Mouse (Mus musculus) C2C12 (cell line): ENCODE measurements around the gene Gng7. TPM values are rescaled to one million over a fixed set of nuclear protein-coding genes. Genes with fewer than 3 reads are reported as not detected.
A peak's percentile ranks its signal among the peaks of the same experiment; 100 is the strongest.

Experiments used
- H3K27me3 ChIP-seq: one replicate; pipeline ENCODE4 v1.6.1; 2011; ENCODE audit not compliant: control insufficient read depth, insufficient read depth, insufficient read length
- H3K36me3 ChIP-seq: one replicate; pipeline ENCODE4 v1.6.1; 2011; ENCODE audit not compliant: control insufficient read depth, insufficient read depth
- H3K4me3 ChIP-seq: one replicate; pipeline ENCODE4 v1.5.1; 2011; ENCODE audit warnings: mild to moderate bottlenecking, control low read depth; ENCODE audit not compliant: poor library complexity, insufficient read depth, severe bottlenecking
- H3K79me2 ChIP-seq: one replicate; pipeline ENCODE4 v1.6.1; 2011; ENCODE audit not compliant: control insufficient read depth, insufficient read depth
- H3K79me3 ChIP-seq: one replicate; pipeline ENCODE4 v1.6.1; 2011; ENCODE audit warnings: low read depth, control low read depth
- H3ac ChIP-seq: one replicate; pipeline ENCODE3; 2011; ENCODE audit warnings: low read depth; ENCODE audit not compliant: control insufficient read depth, insufficient read length
- CEBPB ChIP-seq: IDR thresholded peaks from one replicate; pipeline ENCODE4 v1.6.1; 2011; ENCODE audit warnings: low read depth, mild to moderate bottlenecking, control low read depth, moderate library complexity
- CTCF ChIP-seq: IDR thresholded peaks from one replicate; pipeline ENCODE4 v1.5.1; 2011; ENCODE audit not compliant: control insufficient read depth, insufficient read depth, insufficient read length
- FOSL1 ChIP-seq: IDR thresholded peaks from one replicate; pipeline ENCODE4 v1.8.0; 2011; ENCODE audit warnings: mild to moderate bottlenecking, low read length; ENCODE audit not compliant: poor library complexity, insufficient read depth, severe bottlenecking
- MAX ChIP-seq: IDR thresholded peaks from one replicate; pipeline ENCODE4 v1.6.1; 2011; ENCODE audit warnings: mild to moderate bottlenecking, control low read depth
- MYOD1 ChIP-seq: IDR thresholded peaks from one replicate; pipeline ENCODE4 v1.6.1; 2011; ENCODE audit warnings: low read depth; ENCODE audit not compliant: control insufficient read depth, insufficient read length
- MYOG ChIP-seq: IDR thresholded peaks from one replicate; pipeline ENCODE4 v1.6.1; 2011; ENCODE audit not compliant: control insufficient read depth, insufficient read length; ENCODE audit errors: extremely low read depth
- USF1 ChIP-seq: IDR thresholded peaks from one replicate; pipeline ENCODE4 v1.6.1; 2011; ENCODE audit warnings: low read depth, mild to moderate bottlenecking, control low read depth, moderate library complexity
- polyA plus RNA-seq: library from polyadenylated mRNA; unstranded; fragments of >200 nt; fragmentation: generic; extraction: Trizol; gene quantifications from one replicate; pipeline ENCODE4 v1.2.1, GENCODE M21; 2012; ENCODE audit warnings: missing spikeins

Gene Gng7
- polyA plus RNA-seq, 1 experiment, result 0.25 TPM

GRCm38 (mm10) chr10:80939671-80940070 lies 75.1 kb downstream of the Gng7 start:
- TF ChIP-seq MYOG, result no peak
- peak; percentile 53 for TF ChIP-seq MAX
- H3K27me3 ChIP-seq, result no peaks in the 10 kb centered on the region
- peak overlapping the region; percentile 0 for H3K4me3 ChIP-seq
- H3K79me3 ChIP-seq, result no peaks in the 10 kb centered on the region
- H3ac ChIP-seq, result peak overlapping the region; percentile 1
- no peaks in the 10 kb centered on the region for H3K36me3 ChIP-seq
- H3K79me2 ChIP-seq, result no peaks in the 10 kb centered on the region

- Histone ChIP-seq H3K27me3 (no peaks in the 10 kb centered on the region), H3K79me2 (no peaks in the 10 kb centered on the region), H3K79me3 (no peaks in the 10 kb centered on the region), H3ac (peak overlapping the region; percentile 32), H3K4me3 (peak overlapping the region; percentile 0), H3K36me3 (no peaks in the 10 kb centered on the region)
- TF ChIP-seq MAX (no peak), MYOD1 (no peak), FOSL1 (no peak), CEBPB (no peak), CTCF (no peak), MYOG (no peak), USF1 (no peak)
Measured at GRCm38 (mm10) chr10:80938831-80939550, 75.8 kb downstream of the Gng7 start.

- no peak overlapping the region for H3ac ChIP-seq
- H3K79me3 ChIP-seq, result no peaks in the 10 kb centered on the region
- H3K79me2 ChIP-seq, result no peaks in the 10 kb centered on the region
- no peaks in the 10 kb centered on the region for H3K36me3 ChIP-seq
- H3K4me3 ChIP-seq, result no peak overlapping the region
- TF ChIP-seq MYOD1 (peak; percentile 78), MYOG (no peak)
- H3K27me3 ChIP-seq, result no peaks in the 10 kb centered on the region
Measured at GRCm38 (mm10) chr10:80937646-80938045, 77.1 kb downstream of the Gng7 start.

GRCm38 (mm10) chr10:80936810-80937164 lies 78.0 kb downstream of the Gng7 start:
- no peak overlapping the region for H3K4me3 ChIP-seq

GRCm38 (mm10) chr10:80936135-80936809 lies 78.5 kb downstream of the Gng7 start:
- Histone ChIP-seq H3ac (no peak overlapping the region), H3K79me2 (peaks cover 4% of the 10 kb centered on the region), H3K27me3 (no peaks in the 10 kb centered on the region), H3K79me3 (no peaks in the 10 kb centered on the region), H3K4me3 (no peak overlapping the region), H3K36me3 (peaks cover 6% of the 10 kb centered on the region)
- TF ChIP-seq MYOD1 (no peak), CEBPB (no peak), MYOG (no peak), MAX (no peak), CTCF (no peak), USF1 (no peak), FOSL1 (no peak)

More at GRCm38 (mm10) chr10:80936810-80937164, 78.0 kb downstream of the Gng7 start:
- no peaks in the 10 kb centered on the region for H3K27me3 ChIP-seq
- TF ChIP-seq CTCF (no peak), MYOD1 (no peak), FOSL1 (no peak), MAX (no peak), MYOG (no peak), CEBPB (no peak), USF1 (no peak)
- no peaks in the 10 kb centered on the region for H3K79me3 ChIP-seq
- H3K36me3 ChIP-seq, result peaks cover under 1% of the 10 kb centered on the region
- no peak overlapping the region for H3ac ChIP-seq
- H3K79me2 ChIP-seq, result no peaks in the 10 kb centered on the region

- no peaks in the 10 kb centered on the region for H3K27me3 ChIP-seq
- H3K79me3 ChIP-seq, result peaks cover 3% of the 10 kb centered on the region
- peaks cover 6% of the 10 kb centered on the region for H3K36me3 ChIP-seq
- no peak overlapping the region for H3K4me3 ChIP-seq
- no peak overlapping the region for H3ac ChIP-seq
- peaks cover 10% of the 10 kb centered on the region for H3K79me2 ChIP-seq
- TF ChIP-seq FOSL1 (no peak), MYOD1 (no peak), CEBPB (no peak), CTCF (no peak), USF1 (no peak), MYOG (no peak), MAX (no peak)
Measured at GRCm38 (mm10) chr10:80935698-80936097, 79.0 kb downstream of the Gng7 start.
